Mouse (Mus musculus): ENCODE data around the gene Ccdc153.

DNA sequence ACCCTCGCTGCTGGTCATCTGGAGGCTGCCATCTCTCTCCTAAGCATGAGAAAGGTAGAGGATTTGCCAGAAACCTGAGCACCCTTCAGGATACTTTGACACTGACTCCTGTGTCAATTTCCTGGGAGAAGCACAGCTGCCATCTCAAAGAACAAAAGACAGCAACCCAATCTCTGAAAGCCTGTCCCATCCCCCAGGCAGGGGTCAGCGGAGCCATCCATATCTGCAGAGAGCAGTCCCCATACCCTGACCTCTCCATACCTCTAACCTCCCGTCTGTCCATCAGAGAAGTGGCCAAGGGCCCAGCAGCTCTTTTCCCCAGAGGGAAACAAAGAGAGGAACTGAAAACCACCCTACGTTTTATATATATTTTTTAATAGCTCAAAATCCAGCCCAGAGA lies 3.9 kb upstream of the Ccdc153 start:
- TF ChIP-seq CTCF (IDR thresholded peaks at IDR 0.05; ENCODE audit: low read depth) (no peak), EP300 (IDR thresholded peaks at IDR 0.05; ENCODE audit: low read depth) (no peak)
